Comparison of ENCODE assay signal across 7 mouse cellular contexts in the genomic region with DNA sequence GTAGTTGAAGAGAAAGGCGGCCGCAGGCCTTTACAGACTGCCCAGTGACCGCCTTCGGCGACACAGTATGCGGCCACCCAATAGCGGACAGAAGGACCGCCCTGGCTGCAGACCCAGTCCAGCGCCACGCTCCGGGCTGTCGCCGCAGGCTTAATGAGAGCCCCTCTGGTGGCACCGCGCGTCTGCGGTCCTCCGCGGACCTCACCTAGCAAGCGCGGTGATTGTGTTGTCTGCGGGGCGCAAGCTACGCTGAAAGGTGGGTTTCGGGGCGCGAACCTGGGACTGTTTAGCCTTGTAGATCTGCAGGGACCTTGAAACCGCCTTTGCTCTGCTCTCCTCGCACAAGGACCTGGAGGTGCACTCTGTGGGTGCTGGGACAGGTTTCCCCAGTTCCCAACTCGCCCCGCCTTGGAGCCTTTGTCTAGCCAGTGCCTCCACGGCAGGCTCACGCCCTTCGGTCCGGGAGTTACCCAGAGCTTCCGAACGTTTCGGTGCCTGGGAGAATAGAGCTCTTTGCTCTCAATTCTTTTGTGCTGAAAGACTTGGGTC. TPM values are rescaled to one million over a fixed set of nuclear protein-coding genes. Genes with fewer than 3 reads are reported as not detected.
A peak's percentile ranks its signal among the peaks of the same experiment; 100 is the strongest.
DNase-seq lines count a peak whose midpoint lies in the region; ATAC-seq and TF ChIP-seq lines count a peak whose summit lies in the region.

No protein-coding gene starts in this region.

- DNase-seq in ZHBTc4 (ENCODE audit: low read depth, low spot score): peak; percentile 72
- DNase-seq in intestine, embryonic 14.5 days (ENCODE audit: low spot score): peak; percentile 78
- DNase-seq in lung, adult 2 months: peak; percentile 48
- peak; percentile 12 for DNase-seq in ovary, adult 18-20 months (ENCODE audit: low spot score)
- DNase-seq in left cerebral cortex, postnatal 36 days (ENCODE audit: low spot score in 2 of 2): no peak

- H3K36me3 ChIP-seq in E14TG2a.4 (ENCODE audit: insufficient read depth, low read length): peaks cover 8% of the 10 kb centered on the region
- peaks cover 3% of the 10 kb centered on the region for H3K36me3 ChIP-seq in forebrain, embryonic 13.5 days (ENCODE audit: poor library complexity, severe bottlenecking)
- H3K36me3 ChIP-seq in intestine, embryonic 14.5 days (ENCODE audit: control insufficient read depth, insufficient read depth, low read length): peaks cover 7% of the 10 kb centered on the region

- no peaks in the 10 kb centered on the region for H3K9me3 ChIP-seq in E14TG2a.4 (ENCODE audit: low read length)
- H3K9me3 ChIP-seq in forebrain, embryonic 13.5 days (replicated peaks): no peaks in the 10 kb centered on the region
- no peaks in the 10 kb centered on the region for H3K9me3 ChIP-seq in intestine, embryonic 14.5 days (ENCODE audit: control insufficient read depth, low read length)

- 2% methylated on average over 38 of the region's 38 CpGs for WGBS in forebrain, embryonic 13.5 days
- WGBS in intestine, embryonic 14.5 days: 4% methylated on average over 38 of the region's 38 CpGs
- 3% methylated on average over 38 of the region's 38 CpGs for WGBS in lung, adult 2 months

- peaks cover 57% of the 10 kb centered on the region for H3K4me1 ChIP-seq in E14TG2a.4 (replicated peaks; ENCODE audit: low read depth, low read length)
- H3K4me1 ChIP-seq in forebrain, embryonic 13.5 days: peaks cover 25% of the 10 kb centered on the region
- peaks cover 18% of the 10 kb centered on the region for H3K4me1 ChIP-seq in intestine, embryonic 14.5 days (replicated peaks; ENCODE audit: control insufficient read depth, insufficient read depth, low read length)
- H3K4me1 ChIP-seq in lung, adult 2 months (ENCODE audit: control insufficient read depth, insufficient read depth, low read length): no peaks in the 10 kb centered on the region; the same call in 1 of the 2 replicates

- H3K27me3 ChIP-seq in E14TG2a.4 (ENCODE audit: insufficient read depth, low read length): peaks cover 28% of the 10 kb centered on the region
- peaks cover 37% of the 10 kb centered on the region for H3K27me3 ChIP-seq in forebrain, embryonic 13.5 days
- H3K27me3 ChIP-seq in intestine, embryonic 14.5 days (replicated peaks; ENCODE audit: control insufficient read depth, insufficient read depth, low read length): peaks cover 11% of the 10 kb centered on the region; the same call in 1 of the 2 replicates

- no peak for TF ChIP-seq CTCF in E14TG2a.4 (conservative IDR thresholded peaks at IDR 0.05; ENCODE audit: low read length)
- no peak for TF ChIP-seq CTCF in lung, adult 2 months (IDR thresholded peaks at IDR 0.05; ENCODE audit: insufficient read depth, low read length)

- H3K4me2 ChIP-seq in forebrain, embryonic 13.5 days: peak overlapping the region; percentile 70
- H3K4me2 ChIP-seq in intestine, embryonic 14.5 days (ENCODE audit: low read length): peak overlapping the region; percentile 74

- H3K4me3 ChIP-seq in E14TG2a.4 (replicated peaks; ENCODE audit: low read length): peak overlapping the region; percentile 77
- H3K4me3 ChIP-seq in forebrain, embryonic 13.5 days: peak overlapping the region; percentile 38
- peak overlapping the region; percentile 36 for H3K4me3 ChIP-seq in intestine, embryonic 14.5 days (ENCODE audit: low read depth, low read length)
- H3K4me3 ChIP-seq in lung, adult 2 months (replicated peaks; ENCODE audit: extremely low read depth, low read depth, low read length): peak overlapping the region; percentile 52

- no peak for ATAC-seq in forebrain, embryonic 13.5 days
- peak; percentile 48 for ATAC-seq in intestine, embryonic 14.5 days (replicated peaks; ENCODE audit: low FRiP score, low TSS enrichment, low read depth)

- H3K9ac ChIP-seq in forebrain, embryonic 13.5 days: peak overlapping the region; percentile 64
- H3K9ac ChIP-seq in intestine, embryonic 14.5 days (ENCODE audit: low read length): peak overlapping the region; percentile 43

- H3K27ac ChIP-seq in forebrain, embryonic 13.5 days: no peak overlapping the region
- no peak overlapping the region for H3K27ac ChIP-seq in intestine, embryonic 14.5 days (ENCODE audit: low read depth)

- TF ChIP-seq POLR2A in lung, adult 2 months (IDR thresholded peaks at IDR 0.05; ENCODE audit: borderline replicate concordance, extremely low read depth, low read depth, low read length): no peak

- intact Hi-C loops in left cerebral cortex, postnatal 36 days (cut with DNase I): no loop called here

RNA-seq across cellular contexts. Expression of a gene that starts 18.9 kb away (rescaled TPM):
- polyA plus RNA-seq in forebrain, embryonic 13.5 days (2015; fragmentation: Nextera tagmentation; extraction: Ambion mirVana): 45.4 and 46.2 TPM in 2 replicates
- 41.8 and 48.0 TPM in 2 replicates for polyA plus RNA-seq in intestine, embryonic 14.5 days (2014; fragmentation: Nextera tagmentation; extraction: Ambion mirVana)
- polyA plus RNA-seq in lung, adult 2 months (2012; rRNA removed): 11.2 and 15.5 TPM in 2 replicates
- 10 to 100 TPM; 26.1 to 29.5 TPM for total RNA-seq in left cerebral cortex, postnatal 36 days (2021)

RNA-seq across cellular contexts. Expression of a gene that starts 36.1 kb away (rescaled TPM):
- polyA plus RNA-seq in forebrain, embryonic 13.5 days (2015; fragmentation: Nextera tagmentation; extraction: Ambion mirVana): not detected in 2 replicates
- not detected in 2 replicates for polyA plus RNA-seq in intestine, embryonic 14.5 days (2014; fragmentation: Nextera tagmentation; extraction: Ambion mirVana)
- not detected in 2 replicates for polyA plus RNA-seq in lung, adult 2 months (2012; rRNA removed)
- total RNA-seq in left cerebral cortex, postnatal 36 days (2021): not detected

RNA-seq across cellular contexts. Expression of a gene that starts 46.6 kb away (rescaled TPM):
- polyA plus RNA-seq in forebrain, embryonic 13.5 days (2015; fragmentation: Nextera tagmentation; extraction: Ambion mirVana): 95.4 and 96.5 TPM in 2 replicates
- 54.2 and 59.9 TPM in 2 replicates for polyA plus RNA-seq in intestine, embryonic 14.5 days (2014; fragmentation: Nextera tagmentation; extraction: Ambion mirVana)
- 10.1 TPM in 2 replicates for polyA plus RNA-seq in lung, adult 2 months (2012; rRNA removed)
- 10 to 100 TPM; 57.7 to 67.6 TPM for total RNA-seq in left cerebral cortex, postnatal 36 days (2021)

RNA-seq across cellular contexts. Expression of a gene that starts 58.1 kb away (rescaled TPM):
- polyA plus RNA-seq in forebrain, embryonic 13.5 days (2015; fragmentation: Nextera tagmentation; extraction: Ambion mirVana): 34.5 and 37.0 TPM in 2 replicates
- polyA plus RNA-seq in intestine, embryonic 14.5 days (2014; fragmentation: Nextera tagmentation; extraction: Ambion mirVana): 18.9 and 25.7 TPM in 2 replicates
- 5.4 and 8.5 TPM in 2 replicates for polyA plus RNA-seq in lung, adult 2 months (2012; rRNA removed)
- 10 to 100 TPM; 36.4 to 37.1 TPM for total RNA-seq in left cerebral cortex, postnatal 36 days (2021)

Comparison
In these comparisons a context has a peak if more than half of its experiments do, and no peak if none do; other contexts are left out.
1. DNase-seq: peak in ZHBTc4 (single experiment), intestine, embryonic 14.5 days (single experiment), lung, adult 2 months (single experiment) and ovary, adult 18-20 months (single experiment); none in left cerebral cortex, postnatal 36 days (0 of 2).
2. Peak in every context shown above with its lines, with median percentiles within 50 percentile points of each other: H3K4me3 ChIP-seq.